Mouse (Mus musculus) limb, embryonic 15.5 days (tissue): Measurements from ENCODE around the gene Srsf6. TPM values are rescaled to one million over a fixed set of nuclear protein-coding genes. Genes with fewer than 3 reads are reported as not detected.

Experiments
- ATAC-seq: fragments of 200-750 bp; cut with Nextera tagmentation; 2 replicates; pipeline ENCODE4 v1.8.0; 2017; ENCODE audit warnings: low read depth, moderate TSS enrichment; ENCODE audit not compliant: insufficient number of reproducible peaks, low FRiP score, low TSS enrichment
- H3K27ac ChIP-seq: fragments of 300-500 bp; sonication (generic); 2 replicates; pipeline ENCODE4 v1.5.1; 2015; ENCODE audit warnings: moderate library complexity, mild to moderate bottlenecking, inconsistent platforms
- H3K27me3 ChIP-seq: fragments of 300-500 bp; sonication (generic); 2 replicates; pipeline ENCODE4 v1.6.1; 2015; ENCODE audit warnings: inconsistent platforms
- H3K36me3 ChIP-seq: fragments of 300-500 bp; sonication (generic); 2 replicates; pipeline ENCODE4 v1.6.1; 2015; ENCODE audit warnings: inconsistent platforms
- H3K4me1 ChIP-seq: fragments of 300-500 bp; sonication (generic); 2 replicates; pipeline ENCODE4 v1.6.1; 2015; ENCODE audit warnings: inconsistent platforms
- H3K4me2 ChIP-seq: fragments of 300-500 bp; sonication (generic); 2 replicates; pipeline ENCODE4 v1.6.1; 2015; ENCODE audit warnings: mild to moderate bottlenecking, inconsistent platforms
- H3K4me3 ChIP-seq: fragments of 300-500 bp; sonication (generic); 2 replicates; pipeline ENCODE4 v1.5.1; 2015; ENCODE audit warnings: mild to moderate bottlenecking, inconsistent platforms
- H3K9ac ChIP-seq: fragments of 300-500 bp; sonication (generic); 2 replicates; pipeline ENCODE4 v1.6.1; 2015; ENCODE audit warnings: inconsistent platforms
- H3K9me3 ChIP-seq: fragments of 300-500 bp; sonication (generic); 2 replicates; pipeline ENCODE4 v1.6.1; 2016; ENCODE audit warnings: inconsistent platforms
- WGBS: fragments of 180-500 bp; shearing (Covaris S2); methylation state at CpG from one replicate; pipeline ENCODE4 v1.1.7; 2015; 5-methylcytosine and 5-hydroxymethylcytosine counted together
- polyA plus RNA-seq: library from polyadenylated mRNA; unstranded; fragments of >200 nt; fragmentation: Nextera tagmentation; extraction: Ambion mirVana; gene quantifications from 2 replicates; pipeline ENCODE4 v1.2.1, GENCODE M21; 2015

Srsf6 gene
- polyA plus RNA-seq, 1 experiment from 2014 or later: 179 TPM

DNA sequence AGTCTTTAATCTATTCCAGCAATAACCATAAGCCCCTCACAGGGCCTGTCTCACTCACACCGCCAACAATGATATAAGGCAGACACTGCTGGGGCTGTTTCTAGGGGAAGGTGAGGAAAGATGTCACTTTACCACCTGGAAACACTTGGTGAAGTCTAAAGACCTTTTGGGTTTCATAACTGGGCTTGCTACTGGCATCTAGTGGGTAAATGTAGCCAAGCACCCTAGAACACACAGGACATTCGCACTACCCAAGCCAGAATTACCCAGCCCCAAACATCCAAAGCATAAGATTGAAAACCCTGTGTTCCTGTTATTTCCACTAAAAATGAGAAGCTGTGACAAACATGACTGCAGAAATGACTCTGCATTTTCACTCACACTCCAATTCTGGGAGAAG lies 16.8 kb upstream of the Srsf6 start:
- H3K36me3 ChIP-seq: no peaks in the 10 kb centered on the region
- WGBS: 41% methylated on average over 2 of the region's 2 CpGs
- no peaks in the 10 kb centered on the region for H3K4me1 ChIP-seq
- no peaks in the 10 kb centered on the region for H3K27me3 ChIP-seq
- no peak overlapping the region for H3K27ac ChIP-seq
- H3K4me2 ChIP-seq: no peak overlapping the region
- no peaks in the 10 kb centered on the region for H3K9me3 ChIP-seq
- no peak overlapping the region for H3K4me3 ChIP-seq
- H3K9ac ChIP-seq: no peak overlapping the region
- ATAC-seq: no peak

DNA sequence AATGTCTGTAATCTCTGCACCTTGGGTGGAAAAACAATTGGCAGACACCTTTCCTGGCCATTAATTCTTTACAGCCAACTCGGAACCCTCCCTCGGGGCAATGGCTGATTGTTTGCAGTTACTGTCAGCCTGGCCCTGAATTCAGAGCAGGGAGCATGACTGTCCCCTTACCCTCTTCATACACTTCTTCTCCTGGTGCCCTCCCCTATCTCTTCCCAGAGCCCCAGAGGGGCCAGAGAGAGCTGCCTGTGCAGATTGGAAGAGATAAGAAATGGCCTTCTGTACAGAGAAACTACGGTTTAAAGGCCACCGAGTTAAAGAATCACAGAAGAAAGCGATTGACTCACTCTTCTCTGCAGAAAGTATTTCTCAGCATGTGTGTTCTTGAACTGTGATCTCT lies 11.4 kb upstream of the Srsf6 start:
- Histone ChIP-seq H3K27me3 (peaks cover 12% of the 10 kb centered on the region), H3K4me2 (no peak overlapping the region), H3K4me1 (no peaks in the 10 kb centered on the region), H3K36me3 (no peaks in the 10 kb centered on the region), H3K9ac (no peak overlapping the region), H3K9me3 (no peaks in the 10 kb centered on the region), H3K4me3 (no peak overlapping the region), H3K27ac (no peak overlapping the region)
- no peak for ATAC-seq
- 55% methylated on average over 5 of the region's 5 CpGs for WGBS

DNA sequence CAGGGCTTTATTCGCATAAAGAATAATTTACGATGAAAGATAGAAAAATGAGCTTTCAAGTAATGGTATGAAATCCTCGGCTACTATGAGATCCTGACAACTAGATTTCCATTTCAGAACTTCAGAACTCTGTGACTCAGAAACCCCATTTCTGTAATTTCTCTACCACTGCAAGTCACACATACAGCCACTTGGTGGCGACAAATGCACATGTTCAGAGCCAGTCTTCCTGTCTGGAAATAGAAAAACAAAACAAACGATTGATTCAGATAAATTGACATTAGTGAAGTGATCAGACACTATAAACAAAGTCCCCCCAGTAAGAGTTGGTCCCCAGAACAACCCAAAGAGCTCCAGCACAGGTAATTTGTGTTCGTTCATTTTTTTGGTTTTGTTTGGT lies 9.1 kb upstream of the Srsf6 start:
- 9% methylated on average over 6 of the region's 6 CpGs for WGBS
- Histone ChIP-seq H3K36me3 (no peaks in the 10 kb centered on the region), H3K4me2 (no peak overlapping the region), H3K9me3 (no peaks in the 10 kb centered on the region), H3K27me3 (peaks cover 12% of the 10 kb centered on the region), H3K9ac (no peak overlapping the region), H3K4me3 (no peak overlapping the region), H3K27ac (no peak overlapping the region), H3K4me1 (no peaks in the 10 kb centered on the region)
- ATAC-seq: no peak

DNA sequence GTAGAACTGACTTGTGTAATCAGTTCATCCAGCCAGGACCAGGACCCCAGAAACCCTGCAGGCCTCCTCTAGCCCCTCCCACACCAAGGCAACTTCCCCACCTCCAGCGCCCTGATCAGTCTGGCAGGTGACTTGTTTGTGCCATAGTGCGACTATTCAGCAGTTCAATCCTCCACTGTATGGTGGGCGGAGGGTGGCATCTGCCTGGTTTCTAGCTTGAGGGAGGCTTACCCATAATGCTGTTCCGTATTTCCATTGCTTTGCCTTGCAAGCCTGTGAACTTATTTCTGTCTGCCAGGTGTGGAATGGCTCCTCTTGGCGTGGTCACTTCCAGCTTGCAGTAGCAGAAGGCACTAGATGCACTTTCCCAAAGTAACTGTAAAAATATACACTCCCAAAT lies 8.5 kb upstream of the Srsf6 start:
- Histone ChIP-seq H3K4me1 (no peaks in the 10 kb centered on the region), H3K27ac (no peak overlapping the region), H3K9ac (no peak overlapping the region), H3K9me3 (no peaks in the 10 kb centered on the region), H3K4me2 (no peak overlapping the region), H3K36me3 (no peaks in the 10 kb centered on the region), H3K4me3 (no peak overlapping the region), H3K27me3 (peaks cover 12% of the 10 kb centered on the region)
- WGBS: 63% methylated on average over 5 of the region's 5 CpGs
- ATAC-seq: no peak

DNA sequence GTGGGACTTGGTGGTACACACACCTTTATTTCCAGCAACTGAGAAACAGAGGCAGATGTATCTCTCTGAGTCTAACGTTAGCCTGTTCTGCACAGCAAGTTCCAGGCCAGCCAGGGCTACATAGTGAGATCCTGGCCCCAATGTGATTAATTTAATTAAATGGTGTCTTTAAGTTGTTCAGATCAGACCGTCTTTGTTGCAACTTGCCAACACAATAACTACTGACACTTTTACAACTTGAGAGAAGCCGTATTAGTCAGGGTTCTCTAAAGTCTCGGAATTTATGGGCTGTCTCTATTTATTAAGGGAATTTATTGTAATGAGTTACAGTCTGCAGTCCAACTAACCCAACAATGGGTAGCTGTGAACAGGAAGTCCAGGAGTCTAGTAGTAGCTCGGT lies 7.2 kb upstream of the Srsf6 start:
- H3K4me1 ChIP-seq: no peaks in the 10 kb centered on the region
- no peak overlapping the region for H3K4me3 ChIP-seq
- no peaks in the 10 kb centered on the region for H3K9me3 ChIP-seq
- H3K9ac ChIP-seq: no peak overlapping the region
- peaks cover 12% of the 10 kb centered on the region for H3K27me3 ChIP-seq
- H3K36me3 ChIP-seq: no peaks in the 10 kb centered on the region
- no peak overlapping the region for H3K4me2 ChIP-seq
- H3K27ac ChIP-seq: no peak overlapping the region
- no peak for ATAC-seq
- 23% methylated on average over 5 of the region's 5 CpGs for WGBS

DNA sequence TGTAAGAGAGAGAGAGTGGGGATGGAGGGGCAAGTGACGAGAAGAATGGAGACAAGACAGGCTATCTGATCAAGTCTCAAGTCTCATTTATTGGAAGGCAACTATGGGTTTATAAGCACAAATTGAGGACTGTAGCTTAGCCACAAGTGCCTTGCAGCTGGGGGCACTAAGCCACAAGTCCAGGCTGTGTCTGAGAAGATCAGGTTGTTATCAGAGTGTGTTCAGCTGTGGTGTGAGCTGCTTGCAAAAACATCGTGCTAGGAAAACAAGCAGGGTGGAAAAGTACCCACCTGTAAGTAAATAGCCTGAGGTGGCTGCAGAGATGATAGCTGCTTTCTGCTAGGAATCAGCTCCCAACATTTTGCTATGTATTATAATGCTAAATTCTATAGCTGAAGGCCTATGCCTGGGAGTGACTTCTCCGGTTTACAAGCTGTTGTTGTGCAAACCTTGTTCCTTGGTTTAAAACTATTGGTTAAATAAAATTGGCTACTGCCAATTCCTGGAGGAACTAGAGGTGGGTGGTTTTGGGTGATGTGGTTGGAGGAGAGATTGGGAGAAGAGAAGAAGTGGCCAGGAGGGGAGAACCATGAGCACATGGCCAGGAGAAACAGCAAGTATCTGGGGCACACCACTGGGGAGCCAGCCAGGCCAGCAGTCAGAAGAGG lies 3.3 kb upstream of the Srsf6 start:
- H3K4me3 ChIP-seq: no peak overlapping the region
- no peak overlapping the region for H3K4me2 ChIP-seq
- H3K36me3 ChIP-seq: no peaks in the 10 kb centered on the region; the same call in 1 of the 2 replicates
- H3K9ac ChIP-seq: no peak overlapping the region
- H3K4me1 ChIP-seq: peaks cover 6% of the 10 kb centered on the region
- no peaks in the 10 kb centered on the region for H3K9me3 ChIP-seq
- H3K27me3 ChIP-seq: no peaks in the 10 kb centered on the region
- no peak overlapping the region for H3K27ac ChIP-seq
- no peak for ATAC-seq
- WGBS: 71% methylated on average over 3 of the region's 3 CpGs

DNA sequence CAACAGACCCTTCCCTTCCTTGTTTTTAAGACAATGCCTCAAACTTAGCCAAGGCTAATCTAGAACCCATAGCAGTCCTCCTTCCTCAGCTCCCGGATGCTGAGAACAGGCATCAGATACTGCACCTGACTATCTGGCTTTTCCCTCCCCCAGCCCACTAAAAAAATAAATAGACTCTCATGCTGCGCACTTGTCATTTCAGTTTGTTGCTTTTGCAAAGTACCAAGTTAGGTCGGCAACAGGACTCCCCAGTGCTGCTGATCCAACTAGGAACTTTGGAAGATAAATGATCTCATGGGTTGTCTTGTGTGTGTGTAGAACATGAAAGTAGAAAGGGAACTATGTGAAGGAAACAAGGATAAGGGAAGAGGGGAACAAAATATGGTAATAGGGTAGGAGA lies 1.6 kb upstream of the Srsf6 start:
- Histone ChIP-seq H3K27me3 (no peaks in the 10 kb centered on the region), H3K4me2 (no peak overlapping the region), H3K36me3 (peaks cover 15% of the 10 kb centered on the region), H3K4me3 (no peak overlapping the region), H3K4me1 (peaks cover 12% of the 10 kb centered on the region), H3K9me3 (no peaks in the 10 kb centered on the region), H3K27ac (no peak overlapping the region), H3K9ac (no peak overlapping the region)
- WGBS: 71% methylated on average over 3 of the region's 3 CpGs
- ATAC-seq: no peak

DNA sequence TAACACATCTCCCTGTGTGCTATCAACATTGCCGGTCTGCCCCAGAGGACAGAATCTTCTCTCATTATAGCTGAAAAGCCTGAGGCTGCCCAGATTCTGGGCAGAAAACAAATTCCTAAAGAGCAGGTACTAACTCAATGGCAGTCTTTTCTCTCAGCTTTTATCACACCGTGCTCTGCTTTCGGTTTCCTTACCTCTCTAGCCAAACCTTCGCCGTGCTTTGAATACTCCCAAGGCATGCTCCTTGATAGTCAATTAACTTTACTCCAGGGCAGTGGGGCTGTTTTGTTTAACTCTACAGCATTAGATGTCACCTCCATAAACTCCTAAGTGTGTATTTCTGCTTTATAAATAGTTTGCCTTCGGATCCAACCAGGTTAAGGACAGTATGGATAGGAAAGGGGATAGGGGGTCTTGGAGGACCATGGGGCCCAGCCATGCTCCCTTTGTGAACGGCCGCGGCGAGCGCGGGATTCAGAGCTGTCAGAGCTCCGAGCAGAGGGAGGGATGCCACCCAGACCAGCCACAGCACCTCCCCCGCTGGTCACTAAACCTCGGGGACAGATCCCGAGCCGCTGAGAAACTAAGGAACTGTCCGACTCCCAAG lies 709 bp upstream of the Srsf6 start:
- Histone ChIP-seq H3K36me3 (peaks cover 23% of the 10 kb centered on the region), H3K4me1 (peaks cover 12% of the 10 kb centered on the region), H3K27ac (peak overlapping the region; percentile 98), H3K9me3 (no peaks in the 10 kb centered on the region), H3K4me2 (peak overlapping the region; percentile 68), H3K9ac (peak overlapping the region; percentile 100), H3K27me3 (no peaks in the 10 kb centered on the region), H3K4me3 (peak overlapping the region; percentile 94)
- ATAC-seq: no peak; the same call in 1 of the 2 replicates
- under 1% methylated on average over 18 of the region's 18 CpGs for WGBS

DNA sequence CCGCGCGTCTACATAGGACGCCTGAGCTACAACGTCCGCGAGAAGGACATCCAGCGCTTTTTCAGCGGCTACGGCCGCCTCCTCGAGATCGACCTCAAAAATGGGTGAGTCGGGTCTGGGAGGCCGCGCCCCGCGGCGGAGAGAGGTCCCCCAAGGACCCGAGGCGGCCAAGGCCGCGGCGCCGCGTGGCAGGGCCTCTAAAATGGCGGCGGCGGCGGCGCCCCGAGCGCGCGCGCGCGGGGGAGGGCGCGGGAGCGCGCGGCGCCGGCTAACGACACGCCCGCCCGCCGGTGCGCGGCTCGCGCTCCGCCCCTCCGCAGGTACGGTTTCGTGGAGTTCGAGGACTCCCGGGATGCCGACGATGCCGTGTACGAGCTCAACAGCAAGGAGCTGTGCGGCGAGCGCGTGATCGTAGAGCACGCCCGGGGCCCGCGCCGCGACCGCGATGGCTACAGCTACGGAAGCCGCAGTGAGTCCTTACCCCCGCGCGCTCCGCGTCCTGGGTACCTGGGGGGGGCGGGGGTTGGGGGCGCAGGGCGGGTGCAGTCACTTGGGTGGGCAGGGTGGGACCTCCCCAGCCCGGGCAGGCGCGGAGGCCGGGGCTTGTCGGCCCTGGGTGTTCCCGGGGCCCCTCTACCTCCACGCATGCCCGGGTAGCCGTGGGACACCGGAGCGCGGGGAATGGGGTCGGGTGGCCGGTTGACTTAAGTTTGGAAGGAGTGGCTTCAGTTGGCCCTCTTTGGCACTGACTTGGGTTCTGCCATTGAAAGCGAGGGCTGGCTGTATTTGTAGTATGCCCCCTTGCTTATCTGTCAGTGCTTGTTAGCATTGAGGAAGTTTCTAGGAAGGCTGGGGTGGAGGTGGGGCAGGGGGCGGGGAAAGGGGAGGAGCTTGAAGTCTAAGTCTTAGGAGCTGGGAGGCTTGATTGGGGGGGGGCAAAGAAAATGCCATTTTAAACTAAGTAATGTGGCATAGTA lies 634 bp downstream of the Srsf6 start:
- H3K9me3 ChIP-seq: no peaks in the 10 kb centered on the region

DNA sequence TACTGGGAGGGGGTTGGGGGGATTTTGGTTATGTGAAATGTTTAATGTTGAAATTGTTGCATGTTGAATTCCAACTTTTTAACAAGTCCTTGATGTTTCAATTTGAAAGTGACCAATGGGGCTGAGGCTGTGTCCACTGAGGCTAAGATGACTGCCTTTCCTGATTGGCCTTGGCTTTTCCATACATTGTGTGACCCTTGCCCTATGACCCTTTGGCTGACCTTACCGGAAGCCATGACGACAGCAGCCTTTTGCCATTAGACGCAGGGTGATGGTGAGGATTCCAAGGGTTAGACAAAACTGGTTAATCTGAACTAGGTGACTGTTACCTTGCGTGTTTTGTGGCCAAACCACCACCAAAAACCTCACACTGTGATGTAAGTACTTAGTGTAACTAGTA lies 1.4 kb downstream of the Srsf6 start:
- peak overlapping the region; percentile 94 for H3K4me3 ChIP-seq
- peaks cover 40% of the 10 kb centered on the region for H3K36me3 ChIP-seq
- H3K9me3 ChIP-seq: no peaks in the 10 kb centered on the region
- H3K9ac ChIP-seq: no peak overlapping the region
- no peak overlapping the region for H3K27ac ChIP-seq
- 43% methylated on average over 4 of the region's 4 CpGs for WGBS
- peaks cover 12% of the 10 kb centered on the region for H3K4me1 ChIP-seq
- no peaks in the 10 kb centered on the region for H3K27me3 ChIP-seq
- no peak for ATAC-seq
- H3K4me2 ChIP-seq: peak overlapping the region; percentile 54

More for the DNA sequence above, 634 bp downstream of the Srsf6 start:
- H3K4me2 ChIP-seq: peak overlapping the region; percentile 54
- peaks cover 34% of the 10 kb centered on the region for H3K36me3 ChIP-seq
- peak; percentile 47 for ATAC-seq
- H3K27me3 ChIP-seq: no peaks in the 10 kb centered on the region
- peak overlapping the region; percentile 98 for H3K27ac ChIP-seq
- H3K4me1 ChIP-seq: peaks cover 12% of the 10 kb centered on the region
- peak overlapping the region; percentile 94 for H3K4me3 ChIP-seq
- H3K9ac ChIP-seq: peak overlapping the region; percentile 100
- WGBS: under 1% methylated on average over 85 of the region's 103 CpGs

DNA sequence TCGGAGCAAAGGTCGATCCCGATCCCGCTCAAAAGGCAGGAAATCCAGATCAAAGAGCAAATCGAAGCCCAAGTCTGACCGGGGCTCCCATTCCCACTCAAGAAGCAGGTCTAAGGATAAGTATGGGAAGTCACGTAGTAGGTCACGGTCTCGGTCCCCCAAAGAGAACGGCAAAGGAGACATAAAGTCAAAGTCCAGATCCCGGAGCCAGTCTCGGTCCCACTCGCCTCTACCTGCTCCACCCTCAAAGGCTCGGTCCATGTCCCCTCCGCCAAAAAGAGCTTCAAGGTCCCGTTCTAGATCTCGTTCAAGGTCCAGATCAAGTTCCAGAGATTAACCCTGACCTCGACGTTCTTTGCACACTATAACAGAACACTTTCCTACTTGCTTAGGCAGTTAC lies 3.1 kb downstream of the Srsf6 start:
- Histone ChIP-seq H3K9me3 (no peaks in the 10 kb centered on the region), H3K4me3 (no peak overlapping the region), H3K27ac (no peak overlapping the region), H3K4me1 (peaks cover 12% of the 10 kb centered on the region), H3K27me3 (no peaks in the 10 kb centered on the region), H3K4me2 (no peak overlapping the region), H3K9ac (no peak overlapping the region), H3K36me3 (peaks cover 53% of the 10 kb centered on the region)
- ATAC-seq: no peak
- 90% methylated on average over 19 of the region's 19 CpGs for WGBS

DNA sequence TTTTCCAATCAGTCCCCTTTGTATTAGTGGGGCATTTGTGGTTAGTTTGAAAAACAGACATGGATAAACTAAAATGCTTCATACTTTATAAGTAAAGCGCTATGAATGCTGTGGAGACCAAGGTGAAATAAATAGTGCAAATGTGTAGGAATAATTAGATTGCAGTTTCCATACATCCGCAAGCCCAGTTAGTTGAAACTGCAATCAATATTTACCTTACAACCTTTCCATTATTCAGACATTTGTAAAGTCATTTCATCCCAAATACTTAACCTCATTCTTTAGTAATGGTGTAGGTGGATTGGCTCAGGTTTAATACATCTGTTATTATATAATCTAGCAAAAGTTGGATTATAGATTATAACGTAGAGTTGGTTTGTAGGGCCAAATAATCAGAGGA lies 4.4 kb downstream of the Srsf6 start:
- Histone ChIP-seq H3K4me1 (peaks cover 12% of the 10 kb centered on the region), H3K9ac (no peak overlapping the region), H3K9me3 (no peaks in the 10 kb centered on the region), H3K4me3 (no peak overlapping the region), H3K36me3 (peaks cover 64% of the 10 kb centered on the region), H3K4me2 (no peak overlapping the region), H3K27ac (no peak overlapping the region), H3K27me3 (no peaks in the 10 kb centered on the region)
- no peak for ATAC-seq
- 92% methylated on average over 3 of the region's 3 CpGs for WGBS
